Mouse (Mus musculus): ENCODE data around the gene Bex1.

DNA sequence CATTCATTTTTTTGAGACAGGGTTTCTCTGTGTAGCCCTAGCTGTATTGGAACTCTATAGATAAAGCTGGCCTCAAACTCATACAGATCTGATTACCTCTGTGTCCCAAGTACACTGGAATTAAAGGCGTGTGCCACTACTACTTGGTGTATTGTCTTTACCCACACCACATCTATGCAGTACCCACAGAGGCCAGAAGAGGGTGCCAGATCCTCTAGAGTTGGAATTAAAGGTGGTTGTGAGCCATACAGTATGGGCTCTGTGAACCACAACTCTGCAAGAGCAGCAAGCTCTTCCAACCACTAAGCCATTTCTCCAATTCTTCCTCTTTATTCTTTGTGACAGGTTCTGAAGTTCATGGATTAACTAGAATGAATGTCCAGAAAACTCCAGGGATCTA is 18.4 kb downstream of the Bex1 start:
- TF ChIP-seq HCFC1 (IDR thresholded peaks at IDR 0.05; ENCODE audit: borderline replicate concordance, insufficient read depth, low read length) (no peak), ZC3H11A (IDR thresholded peaks at IDR 0.05; ENCODE audit: borderline replicate concordance, low read depth, low read length) (peak; percentile 71)
